Mouse (Mus musculus): ENCODE measurements around the gene Chchd6. TPM values are rescaled to one million over a fixed set of nuclear protein-coding genes. Genes with fewer than 3 reads are reported as not detected.

Chchd6 gene
- polyA plus RNA-seq (2015; fragmentation: Nextera tagmentation; extraction: Ambion mirVana): 145 and 168 TPM in 2 replicates

DNA sequence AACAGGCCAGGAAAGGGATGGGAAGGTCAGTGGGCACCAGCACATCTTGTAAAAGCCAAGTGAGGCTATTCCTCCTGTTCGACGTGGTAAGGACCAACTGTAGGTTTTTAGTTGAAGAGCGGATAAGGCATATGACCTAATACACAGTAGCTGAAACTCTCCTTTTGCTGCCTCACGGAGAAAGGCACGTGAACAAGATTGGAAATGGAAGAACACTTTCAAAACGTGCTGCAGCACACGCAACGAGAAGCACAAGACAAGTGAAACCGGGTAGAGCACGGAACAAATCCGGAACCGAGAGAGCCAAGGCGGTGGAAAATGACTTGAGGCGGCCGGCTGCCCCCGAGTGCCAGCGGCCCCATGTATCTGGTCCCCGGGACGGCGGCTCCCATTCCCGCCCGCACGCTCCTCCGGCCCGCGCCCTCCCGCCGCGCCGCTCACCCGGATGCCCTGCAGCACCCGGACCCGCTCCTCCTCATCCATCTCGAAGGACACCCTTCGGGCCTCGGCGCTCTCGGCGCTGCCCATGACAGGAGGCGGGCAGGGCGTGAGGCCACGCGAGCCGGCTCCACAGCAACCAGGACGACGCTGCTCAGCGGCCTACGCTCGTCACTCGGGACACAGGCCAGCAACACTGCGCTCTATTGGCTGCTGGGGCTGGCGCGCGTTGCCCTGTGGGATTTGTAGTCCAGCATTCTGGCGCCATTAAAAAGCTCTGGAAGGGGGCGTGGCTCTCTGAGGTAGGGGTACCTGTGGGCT, at the start of gene Chchd6:
Chchd6 (minus strand) TSS at position 635 of the 759 bp plus-strand sequence.
- Histone ChIP-seq H3K9ac (replicated peaks; ENCODE audit: low read depth, low read length) (peak within 1 kb of the TSS; percentile 84), H3K4me2 (ENCODE audit: low read length) (peak within 1 kb of the TSS; percentile 68), H3K27ac (ENCODE audit: low read length) (peak within 1 kb of the TSS; percentile 54; the same call in 1 of the 2 replicates), H3K4me1 (replicated peaks; ENCODE audit: control insufficient read depth, insufficient read depth, low read length) (peaks cover 9% of the 10 kb centered on the region), H3K36me3 (ENCODE audit: control insufficient read depth, insufficient read depth) (no peaks in the 10 kb centered on the region), H3K27me3 (replicated peaks; ENCODE audit: control insufficient read depth, insufficient read depth, low read length) (no peaks in the 10 kb centered on the region), H3K4me3 (replicated peaks; ENCODE audit: low read length) (peak within 1 kb of the TSS; percentile 92), H3K9me3 (ENCODE audit: control insufficient read depth, low read length) (no peaks in the 10 kb centered on the region)
- peak; percentile 100 for ATAC-seq
- WGBS: under 1% methylated on average over 54 of the region's 56 CpGs

DNA sequence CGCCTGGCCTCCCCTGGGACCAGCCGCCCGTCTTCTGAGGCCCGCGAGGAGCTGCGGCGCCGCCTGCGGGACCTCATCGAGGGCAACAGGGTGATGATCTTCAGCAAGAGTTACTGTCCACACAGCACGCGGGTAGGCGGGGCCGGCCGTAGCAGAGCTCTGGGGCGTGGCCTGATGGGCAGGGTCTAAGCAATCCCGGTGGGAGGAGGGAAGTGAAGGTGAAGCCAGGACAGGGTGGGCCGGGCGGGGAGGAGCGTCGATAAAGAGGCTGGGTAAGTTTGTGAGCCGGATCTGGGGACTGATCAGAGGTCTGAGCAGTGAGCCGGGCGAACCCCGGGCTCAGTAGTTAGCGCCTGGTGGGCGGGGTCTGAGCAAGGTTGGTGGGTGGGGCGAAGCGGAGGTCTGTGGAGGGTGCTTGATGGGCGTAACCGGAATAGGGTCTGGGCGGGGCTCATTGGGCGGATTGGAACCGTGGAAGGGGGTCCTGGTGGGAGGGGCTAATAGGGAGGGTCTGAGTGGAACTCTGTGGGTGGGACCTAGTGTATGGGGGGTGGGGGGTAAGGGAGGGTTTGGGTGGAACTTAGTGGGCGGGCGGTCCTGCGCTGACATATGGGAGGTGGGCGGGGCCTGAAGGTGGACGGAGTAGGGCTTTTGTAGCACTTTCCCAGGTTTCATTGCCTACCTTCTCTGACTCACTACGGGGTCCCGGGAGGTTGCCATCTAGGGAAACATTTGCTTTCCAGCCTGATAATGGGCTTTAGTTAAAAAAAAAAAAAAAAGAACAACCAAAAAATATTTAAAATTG, 49.0 kb upstream of the Chchd6 start:
- ATAC-seq: peak; percentile 88
- peak overlapping the region; percentile 82 for H3K9ac ChIP-seq (replicated peaks; ENCODE audit: low read depth, low read length)
- peak overlapping the region; percentile 77 for H3K4me3 ChIP-seq (replicated peaks; ENCODE audit: low read length)
- peak overlapping the region; percentile 69 for H3K4me2 ChIP-seq (ENCODE audit: low read length)
- peaks cover 3% of the 10 kb centered on the region; the same call in 1 of the 2 replicates for H3K4me1 ChIP-seq (replicated peaks; ENCODE audit: control insufficient read depth, insufficient read depth, low read length)
- WGBS: under 1% methylated on average over 40 of the region's 41 CpGs
- no peaks in the 10 kb centered on the region for H3K9me3 ChIP-seq (ENCODE audit: control insufficient read depth, low read length)
- no peaks in the 10 kb centered on the region for H3K36me3 ChIP-seq (ENCODE audit: control insufficient read depth, insufficient read depth)
- H3K27me3 ChIP-seq (replicated peaks; ENCODE audit: control insufficient read depth, insufficient read depth, low read length): no peaks in the 10 kb centered on the region
- peak overlapping the region; percentile 52 for H3K27ac ChIP-seq (ENCODE audit: low read length)

DNA sequence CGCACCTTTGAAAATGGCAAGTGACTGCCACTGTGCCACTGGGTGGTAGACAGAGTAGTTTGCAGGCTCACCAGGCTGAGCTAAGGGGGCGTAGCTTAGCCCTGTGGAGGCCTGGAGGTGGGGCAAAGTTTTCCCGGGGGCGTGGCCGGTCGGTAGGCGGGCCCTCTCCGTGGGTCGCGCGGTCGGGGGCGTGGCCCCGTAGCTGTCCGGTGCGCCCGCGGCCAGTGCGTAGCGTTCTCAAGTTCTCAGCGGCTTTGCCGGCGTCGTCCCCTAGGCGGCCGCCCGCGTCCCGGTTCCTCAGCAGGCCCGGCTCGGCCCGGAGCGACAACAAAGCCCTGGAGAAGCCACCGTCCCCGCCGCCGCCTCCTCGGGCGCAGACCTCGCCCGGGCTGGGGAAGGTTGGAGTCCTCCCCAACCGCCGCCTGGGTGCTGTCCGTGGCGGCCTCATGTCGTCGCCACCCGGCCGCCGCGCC, 48.4 kb upstream of the Chchd6 start, which contains the start of gene Txnrd3:
Txnrd3 (plus strand) TSS at position 191 of the 473 bp plus-strand sequence.
- Histone ChIP-seq H3K4me2 (ENCODE audit: low read length) (peak within 1 kb of the TSS; percentile 69), H3K27ac (ENCODE audit: low read length) (peak within 1 kb of the TSS; percentile 52), H3K27me3 (replicated peaks; ENCODE audit: control insufficient read depth, insufficient read depth, low read length) (no peaks in the 10 kb centered on the region), H3K36me3 (ENCODE audit: control insufficient read depth, insufficient read depth) (no peaks in the 10 kb centered on the region), H3K4me1 (replicated peaks; ENCODE audit: control insufficient read depth, insufficient read depth, low read length) (peaks cover 3% of the 10 kb centered on the region; the same call in 1 of the 2 replicates), H3K4me3 (replicated peaks; ENCODE audit: low read length) (peak within 1 kb of the TSS; percentile 77), H3K9me3 (ENCODE audit: control insufficient read depth, low read length) (no peaks in the 10 kb centered on the region), H3K9ac (replicated peaks; ENCODE audit: low read depth, low read length) (peak within 1 kb of the TSS; percentile 82)
- peak; percentile 93 for ATAC-seq
- WGBS: under 1% methylated on average over 44 of the region's 51 CpGs

DNA sequence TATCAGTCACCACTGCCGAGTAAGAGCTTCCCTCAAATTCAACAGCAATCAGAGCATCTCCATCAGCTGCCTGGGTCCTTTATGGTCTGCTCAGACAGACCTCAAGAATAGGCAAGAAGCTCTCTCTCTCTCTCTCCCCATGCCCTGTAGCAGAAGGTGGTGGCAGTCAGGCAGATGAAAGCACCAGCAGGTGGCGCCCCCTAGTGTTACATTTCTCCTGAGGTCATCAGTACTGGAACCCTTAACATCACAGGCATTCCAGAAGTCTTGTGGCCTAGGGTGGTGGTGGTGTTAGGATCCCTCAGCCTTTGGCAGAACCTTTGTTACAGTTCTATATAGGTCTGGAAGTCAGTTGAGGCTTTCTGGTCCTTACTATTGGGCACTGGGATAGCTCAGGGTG, 43.6 kb upstream of the Chchd6 start:
- H3K27me3 ChIP-seq (replicated peaks; ENCODE audit: control insufficient read depth, insufficient read depth, low read length): no peaks in the 10 kb centered on the region
- H3K4me1 ChIP-seq (replicated peaks; ENCODE audit: control insufficient read depth, insufficient read depth, low read length): peaks cover 3% of the 10 kb centered on the region; the same call in 1 of the 2 replicates
- H3K9ac ChIP-seq (replicated peaks; ENCODE audit: low read depth, low read length): no peak overlapping the region
- no peaks in the 10 kb centered on the region for H3K36me3 ChIP-seq (ENCODE audit: control insufficient read depth, insufficient read depth)
- ATAC-seq: no peak
- 38% methylated on average over 2 of the region's 2 CpGs for WGBS
- no peaks in the 10 kb centered on the region for H3K9me3 ChIP-seq (ENCODE audit: control insufficient read depth, low read length)
- no peak overlapping the region for H3K4me2 ChIP-seq (ENCODE audit: low read length)
- H3K4me3 ChIP-seq (replicated peaks; ENCODE audit: low read length): no peak overlapping the region
- H3K27ac ChIP-seq (ENCODE audit: low read length): no peak overlapping the region

DNA sequence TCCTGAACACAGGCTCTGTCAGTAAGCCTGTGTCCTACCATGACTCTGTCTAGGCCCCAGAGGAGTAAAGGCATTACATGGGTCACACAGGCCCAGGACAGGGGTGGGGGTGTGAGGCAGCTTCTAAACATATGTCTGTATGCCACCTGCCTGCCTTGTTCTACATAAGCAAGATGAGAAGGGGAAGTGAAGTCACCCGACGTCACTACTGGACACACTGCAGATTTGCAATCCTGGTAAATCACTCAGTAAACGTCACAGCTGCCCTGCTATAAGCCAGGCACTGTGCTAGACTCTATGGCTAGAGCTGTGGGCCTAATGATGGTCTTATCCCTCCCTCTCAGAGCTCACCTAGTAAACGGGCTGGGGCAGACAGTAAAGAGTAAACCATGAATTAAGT, 42.5 kb upstream of the Chchd6 start:
- no peak overlapping the region for H3K27ac ChIP-seq (ENCODE audit: low read length)
- no peak for ATAC-seq
- no peaks in the 10 kb centered on the region for H3K9me3 ChIP-seq (ENCODE audit: control insufficient read depth, low read length)
- H3K4me3 ChIP-seq (replicated peaks; ENCODE audit: low read length): no peak overlapping the region
- H3K36me3 ChIP-seq (ENCODE audit: control insufficient read depth, insufficient read depth): no peaks in the 10 kb centered on the region
- no peak overlapping the region for H3K9ac ChIP-seq (replicated peaks; ENCODE audit: low read depth, low read length)
- no peaks in the 10 kb centered on the region for H3K4me1 ChIP-seq (replicated peaks; ENCODE audit: control insufficient read depth, insufficient read depth, low read length)
- WGBS: 86% methylated on average over 4 of the region's 4 CpGs
- H3K4me2 ChIP-seq (ENCODE audit: low read length): no peak overlapping the region
- H3K27me3 ChIP-seq (replicated peaks; ENCODE audit: control insufficient read depth, insufficient read depth, low read length): no peaks in the 10 kb centered on the region

DNA sequence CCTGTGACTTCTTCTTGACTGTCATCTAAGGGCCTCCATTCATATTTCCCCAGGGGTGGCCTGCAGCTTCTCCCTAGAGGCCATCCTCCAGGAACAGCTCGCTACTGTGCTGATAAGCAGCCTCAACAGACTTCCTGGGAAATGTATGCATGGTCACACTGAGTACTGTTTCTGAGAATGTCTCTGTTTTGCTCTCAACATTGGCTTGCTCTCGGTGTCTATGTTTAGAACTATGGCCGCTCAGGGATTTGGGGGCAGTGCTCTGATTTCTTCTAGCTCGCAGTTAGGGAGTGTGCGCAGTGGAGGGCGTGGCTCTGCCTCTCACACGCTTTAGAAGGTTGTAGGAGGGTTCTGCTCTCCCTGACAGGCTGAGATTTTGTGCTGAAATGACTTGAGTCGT, 38.9 kb upstream of the Chchd6 start:
- no peak overlapping the region for H3K9ac ChIP-seq (replicated peaks; ENCODE audit: low read depth, low read length)
- no peaks in the 10 kb centered on the region for H3K36me3 ChIP-seq (ENCODE audit: control insufficient read depth, insufficient read depth)
- no peaks in the 10 kb centered on the region for H3K9me3 ChIP-seq (ENCODE audit: control insufficient read depth, low read length)
- H3K27me3 ChIP-seq (replicated peaks; ENCODE audit: control insufficient read depth, insufficient read depth, low read length): no peaks in the 10 kb centered on the region
- WGBS: 47% methylated on average over 8 of the region's 8 CpGs
- H3K4me1 ChIP-seq (replicated peaks; ENCODE audit: control insufficient read depth, insufficient read depth, low read length): peaks cover 4% of the 10 kb centered on the region; the same call in 1 of the 2 replicates
- H3K27ac ChIP-seq (ENCODE audit: low read length): no peak overlapping the region
- H3K4me3 ChIP-seq (replicated peaks; ENCODE audit: low read length): no peak overlapping the region
- ATAC-seq: no peak
- no peak overlapping the region for H3K4me2 ChIP-seq (ENCODE audit: low read length)

DNA sequence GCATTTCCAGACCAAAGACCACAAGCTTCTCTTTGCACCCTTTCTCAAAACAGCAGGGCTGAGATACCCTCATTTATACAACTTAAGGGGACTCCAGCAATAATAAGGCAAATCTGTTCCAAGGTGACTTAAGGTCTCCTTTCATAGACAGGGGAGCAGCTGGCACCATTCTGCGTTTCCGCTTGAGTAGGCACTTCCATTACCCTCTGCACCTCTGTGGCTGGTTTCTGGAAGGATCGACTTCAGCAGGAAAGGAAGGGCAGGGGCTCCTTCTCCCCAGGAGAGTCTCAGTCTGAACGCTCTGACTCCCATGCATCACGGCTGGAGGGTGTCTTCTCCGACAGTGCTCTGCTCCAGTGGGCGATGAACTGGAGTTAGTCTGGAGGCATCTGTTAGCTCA, 37.7 kb upstream of the Chchd6 start:
- Histone ChIP-seq H3K9me3 (ENCODE audit: control insufficient read depth, low read length) (no peaks in the 10 kb centered on the region), H3K9ac (replicated peaks; ENCODE audit: low read depth, low read length) (no peak overlapping the region), H3K27me3 (replicated peaks; ENCODE audit: control insufficient read depth, insufficient read depth, low read length) (no peaks in the 10 kb centered on the region), H3K36me3 (ENCODE audit: control insufficient read depth, insufficient read depth) (no peaks in the 10 kb centered on the region), H3K4me2 (ENCODE audit: low read length) (no peak overlapping the region), H3K4me1 (replicated peaks; ENCODE audit: control insufficient read depth, insufficient read depth, low read length) (peaks cover 4% of the 10 kb centered on the region; the same call in 1 of the 2 replicates), H3K4me3 (replicated peaks; ENCODE audit: low read length) (no peak overlapping the region), H3K27ac (ENCODE audit: low read length) (no peak overlapping the region)
- 63% methylated on average over 7 of the region's 7 CpGs for WGBS
- no peak for ATAC-seq

DNA sequence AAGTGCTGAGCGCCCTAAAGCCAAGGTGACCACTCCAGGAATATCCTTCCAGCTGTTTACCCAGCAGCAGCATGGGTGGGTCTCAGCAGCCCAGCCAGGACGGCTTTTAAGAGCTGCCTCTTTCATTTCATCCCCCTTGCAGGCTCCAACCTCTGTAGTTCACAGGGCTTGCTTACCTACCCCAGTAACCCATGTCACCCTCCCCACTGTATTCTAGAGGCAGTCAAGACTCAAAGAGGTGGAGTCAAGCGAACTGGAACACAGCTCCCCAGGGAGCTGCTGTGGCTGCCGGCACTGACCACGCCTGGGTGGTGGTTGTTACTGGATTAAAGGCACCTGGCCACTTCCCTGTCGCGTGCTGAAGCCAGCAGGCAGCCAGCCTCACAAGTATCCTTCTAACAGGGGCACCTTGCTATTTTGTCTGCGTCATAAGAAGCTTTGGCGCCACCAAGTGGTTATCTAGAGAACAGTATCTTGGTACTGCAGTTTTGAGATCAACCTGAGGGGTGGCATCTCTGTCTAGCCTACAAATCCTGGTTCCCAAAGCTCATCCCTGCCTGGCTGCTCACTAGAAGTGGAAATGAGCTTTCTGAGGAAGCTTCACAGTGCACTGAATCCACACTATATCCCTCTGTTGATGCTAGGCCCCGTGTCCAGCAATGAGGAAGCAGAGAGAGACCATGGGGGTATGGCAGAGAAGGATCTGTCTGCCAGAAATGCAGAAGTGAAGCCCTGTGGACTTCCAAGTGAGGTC, 36.5 kb upstream of the Chchd6 start:
- H3K4me3 ChIP-seq (replicated peaks; ENCODE audit: low read length): no peak overlapping the region
- ATAC-seq: peak; percentile 89
- no peak overlapping the region for H3K27ac ChIP-seq (ENCODE audit: low read length)
- peak overlapping the region; percentile 35 for H3K4me2 ChIP-seq (ENCODE audit: low read length)
- WGBS: 13% methylated on average over 10 of the region's 10 CpGs
- no peaks in the 10 kb centered on the region for H3K27me3 ChIP-seq (replicated peaks; ENCODE audit: control insufficient read depth, insufficient read depth, low read length)
- H3K9me3 ChIP-seq (ENCODE audit: control insufficient read depth, low read length): no peaks in the 10 kb centered on the region
- peaks cover 4% of the 10 kb centered on the region; the same call in 1 of the 2 replicates for H3K4me1 ChIP-seq (replicated peaks; ENCODE audit: control insufficient read depth, insufficient read depth, low read length)
- no peaks in the 10 kb centered on the region for H3K36me3 ChIP-seq (ENCODE audit: control insufficient read depth, insufficient read depth)
- peak overlapping the region; percentile 23; the same call in 1 of the 2 replicates for H3K9ac ChIP-seq (replicated peaks; ENCODE audit: low read depth, low read length)
